Mouse (Mus musculus) neural tube, embryonic 11.5 days (tissue): Measurements from ENCODE around the gene Bmpr2. TPM values are rescaled to one million over a fixed set of nuclear protein-coding genes. Genes with fewer than 3 reads are reported as not detected.

Experiments used
- ATAC-seq: fragments of 200-750 bp; cut with Nextera tagmentation; 2 replicates; pipeline ENCODE4 v1.8.0; 2017; ENCODE audit warnings: moderate number of reproducible peaks, mild to moderate bottlenecking, moderate TSS enrichment, moderate library complexity; ENCODE audit not compliant: insufficient read depth, low FRiP score, low TSS enrichment
- DNase-seq: peaks from one replicate; pipeline ENCODE4 v3.0.0-alpha.2; 2015; ENCODE audit warnings: low spot score
- H3K27ac ChIP-seq: fragments of 300-500 bp; sonication (generic); 2 replicates; pipeline ENCODE4 v1.5.1; 2014; ENCODE audit warnings: low read depth, mild to moderate bottlenecking, low read length
- H3K27me3 ChIP-seq: fragments of 300-500 bp; sonication (generic); 2 replicates; pipeline ENCODE4 v1.6.1; 2014; ENCODE audit warnings: mild to moderate bottlenecking, low read length, mixed read lengths; ENCODE audit not compliant: control insufficient read depth, insufficient read depth
- H3K36me3 ChIP-seq: fragments of 300-500 bp; sonication (generic); 2 replicates; pipeline ENCODE4 v1.6.1; 2014; ENCODE audit warnings: mild to moderate bottlenecking, low read length, moderate library complexity, mixed read lengths; ENCODE audit not compliant: control insufficient read depth, insufficient read depth
- H3K4me1 ChIP-seq: fragments of 300-500 bp; sonication (generic); 2 replicates; pipeline ENCODE4 v1.6.1; 2014; ENCODE audit warnings: low read length, mixed read lengths; ENCODE audit not compliant: control insufficient read depth, insufficient read depth
- H3K4me2 ChIP-seq: fragments of 300-500 bp; sonication (generic); 2 replicates; pipeline ENCODE4 v1.6.1; 2014; ENCODE audit warnings: low read depth, mild to moderate bottlenecking, moderate library complexity
- H3K4me3 ChIP-seq: fragments of 300-500 bp; sonication (generic); 2 replicates; pipeline ENCODE4 v1.5.1; 2014; ENCODE audit warnings: low read depth, low read length
- H3K9ac ChIP-seq: fragments of 300-500 bp; sonication (generic); 2 replicates; pipeline ENCODE4 v1.6.1; 2014; ENCODE audit warnings: mild to moderate bottlenecking, low read length
- H3K9me3 ChIP-seq: fragments of 300-500 bp; sonication (generic); 2 replicates; pipeline ENCODE4 v1.6.1; 2016; ENCODE audit warnings: low read length; ENCODE audit not compliant: control insufficient read depth
- WGBS: fragments of 180-500 bp; shearing (Covaris S2); extraction: QIAGEN DNeasy Blood & Tissue Kit; methylation state at CpG from one replicate; pipeline ENCODE4 v1.1.7; 2014; 5-methylcytosine and 5-hydroxymethylcytosine counted together
- polyA plus RNA-seq: library from polyadenylated mRNA; unstranded; fragments of >200 nt; fragmentation: Nextera tagmentation; extraction: Ambion mirVana; gene quantifications from 2 replicates; pipeline ENCODE4 v1.2.1, GENCODE M21; 2014

Gene Bmpr2
- polyA plus RNA-seq, 1 experiment from 2014 or later, result 12.7 TPM

DNA sequence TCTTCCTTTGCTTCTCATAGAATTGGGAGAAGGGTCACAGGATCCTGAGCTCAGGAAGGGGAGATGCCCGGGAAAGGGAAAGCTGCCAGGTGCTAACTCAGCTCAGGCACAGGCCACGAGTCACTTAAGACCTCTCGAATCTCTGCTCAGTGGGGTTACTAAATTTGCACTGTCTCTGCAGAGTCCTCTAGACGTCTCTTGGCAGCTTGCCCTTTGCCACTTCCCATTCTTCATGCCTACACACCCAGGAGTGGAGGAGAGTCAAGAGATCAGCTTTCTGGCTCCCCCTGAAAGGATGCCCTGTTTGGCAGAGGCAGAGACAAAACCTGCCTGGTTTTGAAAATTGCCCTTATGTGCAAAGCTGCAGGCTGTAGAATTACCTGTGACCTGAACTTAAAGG is 132.3 kb downstream of the Bmpr2 start:
- H3K4me2 ChIP-seq, result no peak overlapping the region
- H3K4me3 ChIP-seq, result no peak overlapping the region
- 64% methylated on average over 4 of the region's 4 CpGs for WGBS
- H3K27ac ChIP-seq, result no peak overlapping the region
- H3K36me3 ChIP-seq, result no peaks in the 10 kb centered on the region
- H3K4me1 ChIP-seq, result no peaks in the 10 kb centered on the region
- DNase-seq, result no peak
- no peaks in the 10 kb centered on the region for H3K27me3 ChIP-seq
- no peak overlapping the region for H3K9ac ChIP-seq
- ATAC-seq, result no peak
- H3K9me3 ChIP-seq, result no peaks in the 10 kb centered on the region

GRCm38 (mm10) chr1:59897147-59897798 is 134.1 kb downstream of the Bmpr2 start:
- WGBS, result 59% methylated on average over 5 of the region's 5 CpGs
- no peak overlapping the region for H3K4me2 ChIP-seq
- no peak overlapping the region for H3K4me3 ChIP-seq
- no peaks in the 10 kb centered on the region for H3K27me3 ChIP-seq
- H3K4me1 ChIP-seq, result no peaks in the 10 kb centered on the region
- no peaks in the 10 kb centered on the region for H3K36me3 ChIP-seq
- no peak overlapping the region for H3K27ac ChIP-seq
- DNase-seq, result no peak
- ATAC-seq, result no peak
- H3K9ac ChIP-seq, result no peak overlapping the region
- no peaks in the 10 kb centered on the region for H3K9me3 ChIP-seq

DNA sequence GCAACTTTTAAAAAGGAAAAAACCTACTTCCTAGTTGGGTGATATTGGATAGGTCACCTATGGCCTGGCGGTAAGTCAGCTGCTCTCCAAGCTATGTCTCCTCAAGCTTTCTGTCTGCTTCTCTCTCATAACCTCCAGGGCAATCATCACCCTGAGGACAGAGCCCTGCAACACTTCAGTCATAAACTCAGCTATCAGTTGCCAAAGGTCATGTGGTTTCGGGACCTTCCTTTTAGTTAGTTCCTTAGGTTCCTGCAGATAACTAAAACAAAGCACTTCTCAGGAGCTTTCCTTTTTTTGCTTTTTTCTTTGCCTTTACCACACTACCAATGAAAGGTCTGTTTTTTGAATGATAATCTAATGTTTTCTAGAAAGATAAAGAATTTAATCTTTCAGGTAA is 136.5 kb downstream of the Bmpr2 start:
- ATAC-seq (no peak), DNase-seq (no peak)
- Histone ChIP-seq H3K36me3 (no peaks in the 10 kb centered on the region), H3K9me3 (no peaks in the 10 kb centered on the region), H3K9ac (no peak overlapping the region), H3K4me1 (no peaks in the 10 kb centered on the region), H3K4me3 (no peak overlapping the region), H3K27ac (no peak overlapping the region), H3K27me3 (no peaks in the 10 kb centered on the region), H3K4me2 (no peak overlapping the region)
- 89% methylated on average over 2 of the region's 2 CpGs for WGBS

DNA sequence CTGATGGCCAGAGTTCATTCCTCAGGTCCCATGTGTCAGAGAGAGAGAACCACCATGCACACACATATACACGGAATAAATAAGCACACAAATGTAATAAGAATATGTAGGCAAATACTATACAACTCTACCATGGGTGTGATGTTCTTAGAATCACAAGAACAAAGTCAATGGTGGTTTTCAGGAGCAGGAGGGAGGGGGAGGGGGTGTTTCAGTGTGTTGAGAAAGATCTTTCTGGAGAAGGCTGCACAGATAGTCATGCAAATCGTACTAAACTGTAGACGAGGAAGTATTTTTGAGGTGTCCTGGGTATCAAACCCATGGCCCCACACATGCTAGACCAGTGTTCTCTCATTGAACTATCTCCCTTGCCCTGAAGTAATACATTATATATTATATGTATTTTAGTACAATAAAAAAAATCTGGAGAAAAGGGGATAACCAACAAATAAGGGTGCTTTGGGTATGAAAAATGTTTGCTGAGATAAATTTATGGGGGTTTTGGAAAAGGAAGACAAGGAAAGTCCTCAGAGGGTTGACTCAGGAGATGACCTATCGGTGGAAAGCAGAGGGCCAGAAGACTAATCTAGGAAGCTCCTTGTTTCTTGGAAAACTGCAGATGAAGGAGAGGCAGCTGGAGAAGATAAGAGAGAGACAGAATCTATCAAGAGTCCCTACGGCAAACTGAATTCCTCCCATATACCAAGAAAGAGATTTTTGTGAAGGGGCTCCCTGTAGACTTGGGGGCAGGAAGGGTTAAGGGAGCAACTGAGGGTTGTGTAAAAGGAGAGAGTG is 138.1 kb downstream of the Bmpr2 start:
- no peaks in the 10 kb centered on the region for H3K9me3 ChIP-seq
- no peak overlapping the region for H3K4me2 ChIP-seq
- 93% methylated on average over 5 of the region's 5 CpGs for WGBS
- H3K4me3 ChIP-seq, result no peak overlapping the region
- no peak overlapping the region for H3K27ac ChIP-seq
- H3K9ac ChIP-seq, result no peak overlapping the region
- H3K4me1 ChIP-seq, result no peaks in the 10 kb centered on the region
- no peak for ATAC-seq
- H3K36me3 ChIP-seq, result no peaks in the 10 kb centered on the region
- H3K27me3 ChIP-seq, result no peaks in the 10 kb centered on the region
- DNase-seq, result no peak

DNA sequence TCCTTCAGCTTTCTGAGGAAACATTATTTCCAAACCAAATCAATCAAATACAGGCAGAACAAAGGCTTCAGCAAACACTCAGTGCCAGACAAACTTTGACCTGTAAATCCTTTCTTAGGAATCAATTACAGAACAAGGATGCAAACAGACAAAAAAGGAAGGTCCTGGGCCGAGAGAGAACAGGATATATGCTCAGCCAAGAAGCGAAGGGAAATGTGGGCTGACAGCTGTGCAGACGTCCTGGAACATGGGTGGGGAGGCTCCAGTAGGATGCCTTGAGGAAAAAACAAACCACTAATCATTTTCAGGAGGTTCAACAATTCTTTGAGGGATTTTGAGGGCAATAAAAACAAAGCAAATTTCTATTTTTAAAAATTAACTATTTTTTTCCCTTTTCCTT is 139.4 kb downstream of the Bmpr2 start:
- no peak overlapping the region for H3K4me2 ChIP-seq
- H3K9ac ChIP-seq, result no peak overlapping the region
- ATAC-seq, result no peak
- H3K27me3 ChIP-seq, result no peaks in the 10 kb centered on the region
- 42% methylated on average over 3 of the region's 3 CpGs for WGBS
- no peaks in the 10 kb centered on the region for H3K9me3 ChIP-seq
- no peaks in the 10 kb centered on the region for H3K36me3 ChIP-seq
- H3K4me3 ChIP-seq, result no peak overlapping the region
- DNase-seq, result no peak
- H3K27ac ChIP-seq, result no peak overlapping the region
- H3K4me1 ChIP-seq, result no peaks in the 10 kb centered on the region

DNA sequence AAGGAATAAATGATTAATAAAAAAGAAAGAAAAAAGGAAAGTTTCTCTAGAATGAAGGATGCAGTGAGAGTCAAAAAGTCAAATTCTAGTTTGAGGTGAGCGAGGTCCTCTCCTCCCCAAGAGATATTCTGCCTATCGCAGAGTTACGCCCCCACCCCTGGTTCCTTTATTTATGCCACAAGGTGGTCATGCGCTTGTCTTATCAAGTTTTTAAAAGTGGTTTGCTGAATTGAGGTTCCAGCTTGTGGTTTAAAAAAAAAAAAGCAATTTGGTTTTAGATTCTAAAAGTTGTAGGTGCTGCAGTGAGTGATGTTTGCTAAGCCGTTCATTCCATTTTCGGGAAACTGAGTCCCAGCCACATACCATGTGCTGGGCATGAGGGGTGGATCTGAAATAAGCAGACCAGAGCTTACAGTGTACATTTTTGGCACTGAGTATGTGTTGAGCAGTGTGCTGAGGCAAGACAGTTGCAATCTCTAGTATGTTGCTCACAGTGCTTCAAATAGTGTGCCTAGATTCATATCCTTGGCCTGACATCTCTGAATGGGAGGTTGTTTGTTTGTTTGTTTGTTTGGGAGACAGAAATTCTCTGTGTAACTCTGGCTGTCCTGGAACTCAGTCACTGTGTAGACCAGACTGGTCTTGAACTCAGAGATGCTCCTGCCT is 141.6 kb downstream of the Bmpr2 start:
- no peak overlapping the region for H3K9ac ChIP-seq
- H3K4me3 ChIP-seq, result no peak overlapping the region
- no peak for DNase-seq
- no peak overlapping the region for H3K4me2 ChIP-seq
- no peaks in the 10 kb centered on the region for H3K9me3 ChIP-seq
- no peaks in the 10 kb centered on the region for H3K4me1 ChIP-seq
- ATAC-seq, result no peak
- no peaks in the 10 kb centered on the region for H3K36me3 ChIP-seq
- H3K27ac ChIP-seq, result no peak overlapping the region
- 88% methylated on average over 6 of the region's 6 CpGs for WGBS
- H3K27me3 ChIP-seq, result no peaks in the 10 kb centered on the region

GRCm38 (mm10) chr1:59905916-59906315 is 142.7 kb downstream of the Bmpr2 start:
- no peak for ATAC-seq
- WGBS, result 82% methylated on average over 2 of the region's 2 CpGs
- H3K9me3 ChIP-seq, result no peaks in the 10 kb centered on the region

GRCm38 (mm10) chr1:59906819-59907521 is 143.8 kb downstream of the Bmpr2 start:
- no peaks in the 10 kb centered on the region for H3K4me1 ChIP-seq
- H3K36me3 ChIP-seq, result no peaks in the 10 kb centered on the region
- DNase-seq (no peak), ATAC-seq (no peak)
- no peaks in the 10 kb centered on the region for H3K27me3 ChIP-seq
- H3K4me3 ChIP-seq, result no peak overlapping the region
- H3K9ac ChIP-seq, result no peak overlapping the region
- H3K4me2 ChIP-seq, result no peak overlapping the region
- H3K9me3 ChIP-seq, result no peaks in the 10 kb centered on the region
- 93% methylated on average over 13 of the region's 13 CpGs for WGBS
- no peak overlapping the region for H3K27ac ChIP-seq

More at GRCm38 (mm10) chr1:59905916-59906315, 142.7 kb downstream of the Bmpr2 start:
- Histone ChIP-seq H3K4me3 (no peak overlapping the region), H3K36me3 (no peaks in the 10 kb centered on the region), H3K27ac (no peak overlapping the region), H3K4me1 (no peaks in the 10 kb centered on the region), H3K4me2 (no peak overlapping the region), H3K27me3 (no peaks in the 10 kb centered on the region), H3K9ac (no peak overlapping the region)
- no peak for DNase-seq
